Mouse (Mus musculus) kidney, embryonic 14.5 days (tissue): ENCODE measurements around the gene Frmd8. TPM values are rescaled to one million over a fixed set of nuclear protein-coding genes. Genes with fewer than 3 reads are reported as not detected.

ENCODE experiments used
- ATAC-seq: fragments of 200-750 bp; cut with Nextera tagmentation; 2 replicates; pipeline ENCODE4 v1.8.0; 2017; ENCODE audit warnings: moderate number of reproducible peaks, mild to moderate bottlenecking, moderate TSS enrichment, moderate library complexity; ENCODE audit not compliant: low FRiP score, low TSS enrichment
- H3K27ac ChIP-seq: fragments of 300-500 bp; sonication (generic); 2 replicates; pipeline ENCODE4 v1.5.1; 2014; ENCODE audit warnings: low read depth, mild to moderate bottlenecking, low read length, moderate library complexity, mixed read lengths
- H3K27me3 ChIP-seq: fragments of 300-500 bp; sonication (generic); 2 replicates; pipeline ENCODE4 v1.6.1; 2014; ENCODE audit warnings: mild to moderate bottlenecking, low read length; ENCODE audit not compliant: control insufficient read depth, insufficient read depth
- H3K36me3 ChIP-seq: fragments of 300-500 bp; sonication (generic); 2 replicates; pipeline ENCODE4 v1.6.1; 2014; ENCODE audit warnings: low read length, mixed read lengths; ENCODE audit not compliant: control insufficient read depth, insufficient read depth
- H3K4me1 ChIP-seq: fragments of 300-500 bp; sonication (generic); 2 replicates; pipeline ENCODE4 v1.6.1; 2014; ENCODE audit warnings: low read length, mixed read lengths; ENCODE audit not compliant: control insufficient read depth, insufficient read depth
- H3K4me2 ChIP-seq: fragments of 300-500 bp; sonication (generic); replicated peaks from 2 replicates; pipeline ENCODE4 v1.6.1; 2014; ENCODE audit warnings: low read depth, mild to moderate bottlenecking, low read length
- H3K4me3 ChIP-seq: fragments of 300-500 bp; sonication (generic); 2 replicates; pipeline ENCODE4 v1.5.1; 2014; ENCODE audit warnings: mild to moderate bottlenecking, low read length
- H3K9ac ChIP-seq: fragments of 300-500 bp; sonication (generic); 2 replicates; pipeline ENCODE4 v1.6.1; 2014; ENCODE audit warnings: low read depth, mild to moderate bottlenecking, low read length, moderate library complexity
- H3K9me3 ChIP-seq: fragments of 300-500 bp; sonication (generic); 2 replicates; pipeline ENCODE4 v1.6.1; 2016; ENCODE audit warnings: low read length; ENCODE audit not compliant: control insufficient read depth
- WGBS: fragments of 180-500 bp; shearing (Covaris S2); extraction: QIAGEN DNeasy Blood & Tissue Kit; methylation state at CpG from one replicate; pipeline ENCODE4 v1.1.7; 2014; 5-methylcytosine and 5-hydroxymethylcytosine counted together
- polyA plus RNA-seq: library from polyadenylated mRNA; unstranded; fragments of >200 nt; fragmentation: Nextera tagmentation; extraction: Ambion mirVana; gene quantifications from 2 replicates; pipeline ENCODE4 v1.2.1, GENCODE M21; 2014

Gene Frmd8
- polyA plus RNA-seq, 1 experiment from 2014 or later = 26.5 TPM

- 1% methylated on average over 16 of the region's 16 CpGs for WGBS
- Histone ChIP-seq H3K4me2 (peak overlapping the region; percentile 47), H3K9me3 (no peaks in the 10 kb centered on the region), H3K4me1 (peaks cover 32% of the 10 kb centered on the region), H3K36me3 (peaks cover 6% of the 10 kb centered on the region), H3K27ac (peak overlapping the region; percentile 98), H3K4me3 (peak overlapping the region; percentile 18), H3K9ac (peak overlapping the region; percentile 61), H3K27me3 (no peaks in the 10 kb centered on the region)
- ATAC-seq = 0 out of 2 replicates have a peak, but pooled peaks have one; percentile 8
These were observed 71.2 kb downstream of the Frmd8 start for GRCm38 (mm10) chr19:5803881-5804279.

GRCm38 (mm10) chr19:5803041-5803880 is 71.8 kb downstream of the Frmd8 start:
- H3K36me3 ChIP-seq = peaks cover 11% of the 10 kb centered on the region
- peak overlapping the region; percentile 99 for H3K27ac ChIP-seq
- H3K4me1 ChIP-seq = peaks cover 32% of the 10 kb centered on the region
- H3K9me3 ChIP-seq = no peaks in the 10 kb centered on the region
- peak overlapping the region; percentile 94 for H3K4me3 ChIP-seq
- peak overlapping the region; percentile 99 for H3K9ac ChIP-seq
- H3K4me2 ChIP-seq = peak overlapping the region; percentile 73
- H3K27me3 ChIP-seq = no peaks in the 10 kb centered on the region
- peak; percentile 96 for ATAC-seq
- WGBS = under 1% methylated on average over 67 of the region's 67 CpGs

DNA sequence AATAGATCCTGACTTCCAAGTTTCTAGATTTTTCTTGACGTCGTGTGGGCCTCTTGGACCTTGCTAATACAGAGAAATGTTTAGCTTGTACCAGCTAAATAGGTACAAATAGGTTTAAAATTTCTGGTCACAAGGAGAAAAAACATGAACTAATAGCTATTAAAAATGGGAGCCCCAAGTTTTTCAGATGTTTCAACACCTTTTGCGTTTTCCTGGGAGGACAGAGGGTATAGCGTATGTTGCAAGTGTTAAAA is 72.4 kb downstream of the Frmd8 start:
- peak overlapping the region; percentile 99 for H3K27ac ChIP-seq
- ATAC-seq = no peak
- peaks cover 16% of the 10 kb centered on the region for H3K36me3 ChIP-seq
- peak overlapping the region; percentile 99 for H3K9ac ChIP-seq
- H3K4me1 ChIP-seq = peaks cover 32% of the 10 kb centered on the region
- H3K4me3 ChIP-seq = peak overlapping the region; percentile 94
- H3K9me3 ChIP-seq = no peaks in the 10 kb centered on the region
- WGBS = 0% methylated on average over 4 of the region's 4 CpGs
- H3K27me3 ChIP-seq = no peaks in the 10 kb centered on the region
- H3K4me2 ChIP-seq = peak overlapping the region; percentile 73

- no peaks in the 10 kb centered on the region for H3K27me3 ChIP-seq
- peak overlapping the region; percentile 99 for H3K27ac ChIP-seq
- peak overlapping the region; percentile 91 for H3K4me2 ChIP-seq
- H3K4me3 ChIP-seq = peak overlapping the region; percentile 94
- under 1% methylated on average over 25 of the region's 25 CpGs for WGBS
- no peak for ATAC-seq
- peak overlapping the region; percentile 99 for H3K9ac ChIP-seq
- peaks cover 21% of the 10 kb centered on the region for H3K36me3 ChIP-seq
- H3K9me3 ChIP-seq = no peaks in the 10 kb centered on the region
- peaks cover 32% of the 10 kb centered on the region for H3K4me1 ChIP-seq
These were observed 72.9 kb downstream of the Frmd8 start for GRCm38 (mm10) chr19:5802011-5802786.

DNA sequence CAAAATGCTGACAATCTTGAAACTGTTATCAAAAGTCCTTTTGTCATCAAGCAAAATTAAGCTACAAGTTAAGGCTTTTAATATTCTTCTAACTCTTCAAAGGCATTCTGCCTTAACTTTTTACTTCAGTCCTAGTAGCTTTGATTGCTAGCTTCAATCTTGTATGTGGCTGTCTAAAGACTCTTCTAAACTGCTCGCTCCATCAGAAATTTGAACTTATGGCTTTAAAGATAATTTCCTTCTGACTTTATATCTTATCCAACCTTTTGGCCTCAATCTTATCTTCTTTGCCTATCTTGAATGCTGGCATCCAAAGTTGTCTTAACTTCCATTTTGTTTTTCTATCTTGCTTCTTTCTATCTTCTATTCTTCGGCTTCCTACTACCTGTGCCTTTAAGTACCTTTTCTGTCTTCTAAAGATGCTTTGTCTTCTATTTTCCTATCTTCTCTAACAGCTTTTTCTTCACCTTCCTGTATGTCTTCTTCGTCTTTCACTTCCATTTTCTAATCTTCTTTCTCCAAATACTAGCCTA is 73.6 kb downstream of the Frmd8 start:
- Histone ChIP-seq H3K4me2 (peak overlapping the region; percentile 91), H3K4me3 (peak overlapping the region; percentile 94), H3K27me3 (no peaks in the 10 kb centered on the region), H3K36me3 (peaks cover 28% of the 10 kb centered on the region), H3K4me1 (peaks cover 29% of the 10 kb centered on the region), H3K9me3 (no peaks in the 10 kb centered on the region), H3K9ac (peak overlapping the region; percentile 99), H3K27ac (peak overlapping the region; percentile 99)
- WGBS = 1% methylated on average over 3 of the region's 3 CpGs
- ATAC-seq = no peak

GRCm38 (mm10) chr19:5800632-5801431 is 74.2 kb downstream of the Frmd8 start:
- Histone ChIP-seq H3K4me3 (peak overlapping the region; percentile 94), H3K27ac (peak overlapping the region; percentile 99), H3K27me3 (no peaks in the 10 kb centered on the region), H3K36me3 (peaks cover 35% of the 10 kb centered on the region), H3K4me2 (peak overlapping the region; percentile 91), H3K9ac (peak overlapping the region; percentile 99), H3K9me3 (no peaks in the 10 kb centered on the region), H3K4me1 (peaks cover 29% of the 10 kb centered on the region)
- under 1% methylated on average over 19 of the region's 19 CpGs for WGBS
- no peak for ATAC-seq

- Histone ChIP-seq H3K4me3 (peak overlapping the region; percentile 94), H3K4me1 (peaks cover 27% of the 10 kb centered on the region), H3K27me3 (no peaks in the 10 kb centered on the region), H3K9ac (peak overlapping the region; percentile 99), H3K36me3 (peaks cover 40% of the 10 kb centered on the region), H3K27ac (peak overlapping the region; percentile 99), H3K9me3 (no peaks in the 10 kb centered on the region), H3K4me2 (peak overlapping the region; percentile 91)
- ATAC-seq = no peak
- 1% methylated on average over 2 of the region's 2 CpGs for WGBS
These were observed 74.8 kb downstream of the Frmd8 start for GRCm38 (mm10) chr19:5800350-5800631.
